Mouse (Mus musculus) limb, embryonic 11.5 days (tissue): ENCODE results near the gene Schip1. TPM values are rescaled to one million over a fixed set of nuclear protein-coding genes. Genes with fewer than 3 reads are reported as not detected.

ENCODE experiments used
- ATAC-seq: fragments of 200-750 bp; cut with Nextera tagmentation; 2 replicates; pipeline ENCODE4 v1.8.0; 2017; ENCODE audit warnings: low read depth; ENCODE audit not compliant: insufficient number of reproducible peaks, low FRiP score, low TSS enrichment
- DNase-seq: peaks from one replicate; pipeline ENCODE4 v3.0.0-alpha.2; 2015; ENCODE audit warnings: low spot score
- H3K27ac ChIP-seq: fragments of 300-500 bp; sonication (generic); replicated peaks from 2 replicates; pipeline ENCODE4 v1.5.1; 2014; ENCODE audit warnings: low read depth, mild to moderate bottlenecking, low read length
- H3K27me3 ChIP-seq: fragments of 300-500 bp; sonication (generic); 2 replicates; pipeline ENCODE4 v1.6.1; 2014; ENCODE audit warnings: mild to moderate bottlenecking, low read length, mixed read lengths; ENCODE audit not compliant: control insufficient read depth, insufficient read depth
- H3K36me3 ChIP-seq: fragments of 300-500 bp; sonication (generic); 2 replicates; pipeline ENCODE4 v1.6.1; 2014; ENCODE audit warnings: mild to moderate bottlenecking, low read length, moderate library complexity, mixed read lengths; ENCODE audit not compliant: control insufficient read depth, insufficient read depth
- H3K4me1 ChIP-seq: fragments of 300-500 bp; sonication (generic); 2 replicates; pipeline ENCODE4 v1.6.1; 2014; ENCODE audit warnings: low read length, mixed read lengths; ENCODE audit not compliant: control insufficient read depth, insufficient read depth
- H3K4me2 ChIP-seq: fragments of 300-500 bp; sonication (generic); 2 replicates; pipeline ENCODE4 v1.6.1; 2014; ENCODE audit warnings: low read depth, mild to moderate bottlenecking, moderate library complexity; ENCODE audit not compliant: severe bottlenecking
- H3K4me3 ChIP-seq: fragments of 300-500 bp; sonication (generic); 2 replicates; pipeline ENCODE4 v1.5.1; 2014; ENCODE audit warnings: low read depth, low read length
- H3K9ac ChIP-seq: fragments of 300-500 bp; sonication (generic); 2 replicates; pipeline ENCODE4 v1.6.1; 2014; ENCODE audit warnings: mild to moderate bottlenecking, low read length
- H3K9me3 ChIP-seq: fragments of 300-500 bp; sonication (generic); 2 replicates; pipeline ENCODE4 v1.6.1; 2016; ENCODE audit warnings: low read length; ENCODE audit not compliant: control insufficient read depth
- WGBS: fragments of 180-500 bp; shearing (Covaris S2); extraction: QIAGEN DNeasy Blood & Tissue Kit; methylation state at CpG from one replicate; pipeline ENCODE4 v1.1.7; 2014; 5-methylcytosine and 5-hydroxymethylcytosine counted together
- polyA plus RNA-seq: library from polyadenylated mRNA; unstranded; fragments of >200 nt; fragmentation: Nextera tagmentation; extraction: Ambion mirVana; gene quantifications from 2 replicates; pipeline ENCODE4 v1.2.1, GENCODE M21; 2014

Schip1 gene
- polyA plus RNA-seq, 1 experiment from 2014 or later, result 34.9 TPM

- H3K27ac ChIP-seq, result no peak overlapping the region
- H3K27me3 ChIP-seq, result no peaks in the 10 kb centered on the region
- ATAC-seq, result no peak
- H3K36me3 ChIP-seq, result no peaks in the 10 kb centered on the region
- 96% methylated on average over 6 of the region's 6 CpGs for WGBS
- no peak overlapping the region for H3K4me2 ChIP-seq
- H3K9me3 ChIP-seq, result no peaks in the 10 kb centered on the region
- no peaks in the 10 kb centered on the region for H3K4me1 ChIP-seq
- DNase-seq, result no peak
- H3K4me3 ChIP-seq, result no peak overlapping the region
- H3K9ac ChIP-seq, result no peak overlapping the region
Measured at GRCm38 (mm10) chr3:68659996-68660395, 595.4 kb downstream of the Schip1 start.

DNA sequence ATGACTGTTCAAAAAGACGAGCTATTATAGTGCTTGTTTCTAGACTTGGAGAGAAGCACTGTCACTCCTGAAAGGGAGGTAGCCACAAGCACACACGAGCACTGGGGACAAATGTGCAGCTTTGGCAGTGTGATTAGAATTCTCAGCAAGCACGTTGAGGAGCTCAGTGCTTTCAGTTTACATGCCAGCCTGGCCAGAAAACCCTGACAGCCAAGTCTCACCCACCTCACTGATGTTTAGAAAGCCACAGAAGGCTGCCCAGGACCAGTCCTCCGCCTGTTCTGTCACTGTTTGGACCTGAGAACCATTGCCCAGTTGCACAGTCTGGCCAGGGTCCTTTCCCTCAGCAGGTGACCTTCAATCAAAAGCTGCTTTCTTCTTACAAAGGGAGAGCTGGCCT, 595.9 kb downstream of the Schip1 start:
- Histone ChIP-seq H3K36me3 (no peaks in the 10 kb centered on the region), H3K9ac (no peak overlapping the region), H3K9me3 (no peaks in the 10 kb centered on the region), H3K27me3 (no peaks in the 10 kb centered on the region), H3K27ac (no peak overlapping the region), H3K4me1 (no peaks in the 10 kb centered on the region), H3K4me2 (no peak overlapping the region), H3K4me3 (no peak overlapping the region)
- DNase-seq (no peak), ATAC-seq (no peak)
- 82% methylated on average over 4 of the region's 4 CpGs for WGBS

GRCm38 (mm10) chr3:68662386-68662785, 597.8 kb downstream of the Schip1 start:
- H3K4me2 ChIP-seq, result no peak overlapping the region
- WGBS, result 87% methylated on average over 5 of the region's 5 CpGs
- H3K9me3 ChIP-seq, result no peaks in the 10 kb centered on the region
- H3K4me1 ChIP-seq, result no peaks in the 10 kb centered on the region
- H3K27me3 ChIP-seq, result no peaks in the 10 kb centered on the region
- no peak overlapping the region for H3K4me3 ChIP-seq
- H3K36me3 ChIP-seq, result no peaks in the 10 kb centered on the region
- no peak for DNase-seq
- ATAC-seq, result no peak
- no peak overlapping the region for H3K27ac ChIP-seq
- no peak overlapping the region for H3K9ac ChIP-seq

DNA sequence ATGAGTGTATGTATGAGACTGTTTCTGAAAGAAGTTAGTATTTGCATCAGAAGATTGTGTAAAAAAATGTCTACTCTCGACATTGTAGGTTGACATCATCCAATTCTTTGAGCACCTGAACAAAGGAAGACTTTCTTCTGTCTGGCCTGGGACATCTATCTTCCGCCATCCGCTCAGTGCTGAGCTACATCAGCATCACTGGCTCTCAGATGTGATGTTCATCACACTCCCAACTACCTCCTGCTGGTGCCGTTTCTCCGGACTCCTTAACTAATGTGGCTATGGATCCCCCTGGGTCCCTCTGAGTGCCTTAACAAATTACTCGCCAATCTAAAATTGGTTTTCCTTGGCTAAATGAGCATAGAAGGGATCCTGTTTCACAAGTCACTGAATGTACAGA, 599.7 kb downstream of the Schip1 start:
- no peaks in the 10 kb centered on the region for H3K4me1 ChIP-seq
- no peak overlapping the region for H3K4me3 ChIP-seq
- DNase-seq, result no peak
- 87% methylated on average over 6 of the region's 6 CpGs for WGBS
- no peaks in the 10 kb centered on the region for H3K36me3 ChIP-seq
- no peaks in the 10 kb centered on the region for H3K27me3 ChIP-seq
- H3K27ac ChIP-seq, result no peak overlapping the region
- no peaks in the 10 kb centered on the region for H3K9me3 ChIP-seq
- ATAC-seq, result no peak
- H3K4me2 ChIP-seq, result no peak overlapping the region
- no peak overlapping the region for H3K9ac ChIP-seq

- Histone ChIP-seq H3K27me3 (no peaks in the 10 kb centered on the region), H3K27ac (no peak overlapping the region), H3K4me1 (no peaks in the 10 kb centered on the region), H3K36me3 (no peaks in the 10 kb centered on the region), H3K9me3 (no peaks in the 10 kb centered on the region), H3K9ac (no peak overlapping the region), H3K4me3 (no peak overlapping the region), H3K4me2 (no peak overlapping the region)
- 82% methylated on average over 7 of the region's 7 CpGs for WGBS
- ATAC-seq, result no peak
- DNase-seq, result no peak
Measured at GRCm38 (mm10) chr3:68666377-68666776, 601.8 kb downstream of the Schip1 start.

- Histone ChIP-seq H3K4me1 (no peaks in the 10 kb centered on the region), H3K4me2 (no peak overlapping the region), H3K27ac (no peak overlapping the region), H3K9me3 (no peaks in the 10 kb centered on the region), H3K9ac (no peak overlapping the region), H3K36me3 (no peaks in the 10 kb centered on the region), H3K27me3 (no peaks in the 10 kb centered on the region), H3K4me3 (no peak overlapping the region)
- DNase-seq (no peak), ATAC-seq (no peak)
- WGBS, result 71% methylated on average over 1 of the region's 1 CpGs
Measured at GRCm38 (mm10) chr3:68667852-68668251, 603.2 kb downstream of the Schip1 start.

- no peak overlapping the region for H3K4me3 ChIP-seq
- H3K36me3 ChIP-seq, result no peaks in the 10 kb centered on the region
- no peaks in the 10 kb centered on the region for H3K4me1 ChIP-seq
- ATAC-seq (no peak), DNase-seq (no peak)
- no peak overlapping the region for H3K9ac ChIP-seq
- no peaks in the 10 kb centered on the region for H3K9me3 ChIP-seq
- no peak overlapping the region for H3K27ac ChIP-seq
- WGBS, result 81% methylated on average over 5 of the region's 5 CpGs
- H3K4me2 ChIP-seq, result no peak overlapping the region
- H3K27me3 ChIP-seq, result no peaks in the 10 kb centered on the region
Measured at GRCm38 (mm10) chr3:68669418-68669974, 604.9 kb downstream of the Schip1 start.

- no peak for ATAC-seq
- H3K4me2 ChIP-seq, result no peak overlapping the region
- 57% methylated on average over 2 of the region's 2 CpGs for WGBS
Measured at GRCm38 (mm10) chr3:68674721-68675120, 610.1 kb downstream of the Schip1 start.

GRCm38 (mm10) chr3:68675216-68675835, 610.7 kb downstream of the Schip1 start:
- H3K4me2 ChIP-seq, result no peak overlapping the region
- H3K36me3 ChIP-seq, result no peaks in the 10 kb centered on the region
- 88% methylated on average over 12 of the region's 12 CpGs for WGBS

More at GRCm38 (mm10) chr3:68674721-68675120, 610.1 kb downstream of the Schip1 start:
- H3K4me1 ChIP-seq, result no peaks in the 10 kb centered on the region
- no peaks in the 10 kb centered on the region for H3K36me3 ChIP-seq
- no peak for DNase-seq
- no peak overlapping the region for H3K27ac ChIP-seq
- no peak overlapping the region for H3K9ac ChIP-seq
- no peak overlapping the region for H3K4me3 ChIP-seq
- no peaks in the 10 kb centered on the region for H3K27me3 ChIP-seq
- H3K9me3 ChIP-seq, result no peaks in the 10 kb centered on the region

More at GRCm38 (mm10) chr3:68675216-68675835, 610.7 kb downstream of the Schip1 start:
- H3K27ac ChIP-seq, result no peak overlapping the region
- DNase-seq (no peak), ATAC-seq (no peak)
- H3K4me1 ChIP-seq, result no peaks in the 10 kb centered on the region
- H3K27me3 ChIP-seq, result no peaks in the 10 kb centered on the region
- no peaks in the 10 kb centered on the region for H3K9me3 ChIP-seq
- H3K4me3 ChIP-seq, result no peak overlapping the region
- H3K9ac ChIP-seq, result no peak overlapping the region
